Mouse (Mus musculus): ENCODE measurements around the gene Olfr871. TPM values are rescaled to one million over a fixed set of nuclear protein-coding genes. Genes with fewer than 3 reads are reported as not detected.
"Not testable (repeated sequence)": the region's sequence is repeated elsewhere in the genome, so short reads cannot be mapped to it uniquely, and the experiment has no call there.

The Olfr871 gene
- total RNA-seq (2015) (not detected in 2 replicates), total RNA-seq (2017) (not detected in 2 replicates)

GRCm38 (mm10) chr9:20211907-20212306, at the start of gene Olfr871:
Gene Olfr871 (plus strand): TSS chr9:20212207.
- ATAC-seq (replicated peaks; ENCODE audit: poor library complexity), result no peak

GRCm38 (mm10) chr9:20173957-20174356, 38.0 kb upstream of the Olfr871 start, which contains the start of gene Olfr870:
Gene Olfr870 (minus strand): TSS chr9:20174057.
- ATAC-seq (replicated peaks; ENCODE audit: poor library complexity), result no peak

DNA sequence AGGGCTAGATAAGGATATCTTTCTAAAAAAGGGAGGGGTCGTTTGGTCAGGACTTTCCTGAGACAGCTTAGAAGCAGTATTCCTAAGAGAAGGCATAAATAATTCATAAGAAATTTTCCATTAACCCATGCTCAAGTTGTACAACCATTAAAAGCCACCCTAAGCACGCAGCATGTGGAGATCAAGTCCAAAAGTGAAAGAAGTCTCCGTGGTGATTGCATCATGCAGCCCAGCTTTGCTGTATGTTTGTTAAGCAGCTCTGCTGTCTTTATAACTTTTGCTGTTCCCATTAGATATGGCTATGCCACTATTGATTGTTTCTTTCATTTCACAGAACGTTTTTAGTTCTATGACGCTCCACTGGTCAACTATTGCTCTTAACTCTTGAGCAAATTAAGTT, 32.5 kb upstream of the Olfr871 start:
- ATAC-seq (replicated peaks; ENCODE audit: poor library complexity), result no peak

GRCm38 (mm10) chr9:20202131-20202530, 9.9 kb upstream of the Olfr871 start:
- no peak for ATAC-seq (replicated peaks; ENCODE audit: poor library complexity)

DNA sequence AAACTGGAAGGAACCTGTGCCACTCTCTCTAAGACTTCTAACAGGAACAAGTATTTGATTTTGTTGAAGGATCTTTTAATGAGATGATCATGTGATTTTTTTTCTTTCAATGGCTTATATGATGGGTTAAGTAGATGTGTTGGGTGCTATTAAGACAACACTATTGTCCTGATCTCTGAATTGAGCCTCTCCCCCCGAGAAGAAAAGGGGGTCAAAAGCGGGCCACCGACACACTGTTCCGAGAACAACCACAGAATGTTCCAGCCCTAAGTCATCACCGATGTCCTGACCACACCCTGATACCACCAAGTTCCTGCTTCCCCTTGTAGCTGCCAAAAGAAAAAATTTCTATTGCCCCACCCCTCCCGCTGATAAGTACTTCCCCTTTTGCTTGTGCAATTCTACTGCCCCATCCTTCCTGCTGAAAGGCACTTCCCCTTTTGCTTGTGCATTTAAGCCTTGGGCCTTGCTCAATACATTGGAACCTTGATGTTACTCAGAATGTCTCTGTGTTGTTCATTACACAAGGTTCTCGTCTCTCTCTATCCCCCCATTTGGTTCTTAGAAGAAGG, 8.5 kb upstream of the Olfr871 start:
- ATAC-seq (replicated peaks; ENCODE audit: poor library complexity), result not testable (repeated sequence)

- no peak for ATAC-seq (replicated peaks; ENCODE audit: poor library complexity)
These were observed 1.2 kb upstream of the Olfr871 start for GRCm38 (mm10) chr9:20210812-20211211.

DNA sequence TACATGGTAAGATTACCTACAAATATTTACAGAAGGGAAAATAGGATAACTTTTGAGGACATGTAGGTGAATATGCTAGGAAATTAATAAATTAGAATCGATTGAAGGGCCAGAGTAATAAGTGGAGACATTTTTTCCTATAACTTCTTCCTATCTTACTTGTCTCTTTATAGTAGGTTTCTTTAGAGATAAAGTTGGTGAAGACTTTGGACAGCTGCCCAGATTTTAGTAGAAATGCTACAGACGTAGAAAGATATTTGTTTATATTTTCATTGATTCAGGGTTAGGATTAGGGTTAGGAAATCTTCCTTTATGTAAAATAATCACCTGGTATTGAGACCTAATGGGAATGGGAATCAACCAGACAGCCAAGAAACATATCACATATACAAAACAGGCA, 530 bp upstream of the Olfr871 start:
- ATAC-seq (replicated peaks; ENCODE audit: poor library complexity), result no peak

DNA sequence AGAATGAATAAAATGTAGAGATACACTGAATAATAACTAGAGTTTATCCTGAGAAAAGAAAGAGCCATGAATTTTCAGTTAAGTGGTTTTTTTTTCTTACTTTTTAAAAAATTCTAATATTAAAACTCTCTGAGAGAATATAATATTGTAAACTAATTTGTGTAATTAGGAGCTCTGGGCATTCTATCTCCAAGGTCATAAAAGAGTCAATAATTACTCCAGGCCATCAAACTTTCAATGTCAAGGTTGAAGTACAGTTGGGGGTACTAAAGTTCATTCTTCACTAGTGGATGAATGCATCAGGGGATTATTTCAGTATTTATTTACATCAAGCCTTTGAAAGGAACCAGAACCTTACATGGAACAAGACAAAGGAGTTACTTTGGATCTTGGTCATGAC, 24.8 kb downstream of the Olfr871 start, which contains the start of gene Olfr872:
Gene Olfr872, plus strand, starts transcription at position 301 of the 400 bp plus-strand sequence.
- no peak for ATAC-seq (replicated peaks; ENCODE audit: poor library complexity)

DNA sequence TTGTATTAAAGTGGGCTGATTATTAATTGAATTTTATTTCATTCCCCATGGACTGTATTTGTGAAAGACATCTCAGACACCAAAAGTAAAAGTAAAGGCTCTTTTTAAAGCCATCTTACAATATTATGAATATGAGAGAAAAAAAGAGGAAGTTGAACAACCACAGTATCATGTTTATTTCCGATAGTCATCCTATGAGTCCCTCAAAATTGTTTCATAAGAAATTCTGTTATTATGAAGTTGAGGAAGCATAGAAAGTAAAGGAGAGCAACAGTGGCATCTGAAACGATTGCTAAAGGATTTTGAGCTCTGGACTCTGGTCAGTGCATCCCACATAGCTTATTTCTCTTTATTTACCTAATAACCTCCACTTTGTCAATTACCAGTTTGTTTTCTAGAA, 25.4 kb downstream of the Olfr871 start:
- ATAC-seq (replicated peaks; ENCODE audit: poor library complexity), result peak; percentile 57

Other genes starting within 250 kb of the Olfr871 start
- gene Olfr866, start 184.2 kb upstream of the Olfr871 start, total RNA-seq (2015), result not detected in 2 replicates
- gene Olfr866, start 184.2 kb upstream of the Olfr871 start, total RNA-seq (2017), result not detected in 2 replicates
- gene Olfr867, start 154.6 kb upstream of the Olfr871 start, total RNA-seq (2015), result not detected in 2 replicates
- gene Olfr867, start 154.6 kb upstream of the Olfr871 start, total RNA-seq (2017), result not detected in 2 replicates
- not detected in 2 replicates for gene Olfr868, start 113.6 kb upstream of the Olfr871 start, total RNA-seq (2015)
- not detected in 2 replicates for gene Olfr868, start 113.6 kb upstream of the Olfr871 start, total RNA-seq (2017)
- gene Olfr869, start 83.2 kb upstream of the Olfr871 start, total RNA-seq (2015), result not detected in 2 replicates
- gene Olfr869, start 83.2 kb upstream of the Olfr871 start, total RNA-seq (2017), result not detected in 2 replicates
- not detected in 2 replicates for gene Olfr870, start 38.1 kb upstream of the Olfr871 start, total RNA-seq (2015)
- not detected in 2 replicates for gene Olfr870, start 38.1 kb upstream of the Olfr871 start, total RNA-seq (2017)
- not detected in 2 replicates for gene Olfr872, start 24.9 kb downstream of the Olfr871 start, total RNA-seq (2015)
- gene Olfr872, start 24.9 kb downstream of the Olfr871 start, total RNA-seq (2017), result not detected in 2 replicates
- not detected in 2 replicates for gene Olfr39, start 70.1 kb downstream of the Olfr871 start, total RNA-seq (2015)
- not detected in 2 replicates for gene Olfr39, start 70.1 kb downstream of the Olfr871 start, total RNA-seq (2017)
- not detected in 2 replicates for gene Olfr873, start 86.3 kb downstream of the Olfr871 start, total RNA-seq (2015)
- not detected in 2 replicates for gene Olfr873, start 86.3 kb downstream of the Olfr871 start, total RNA-seq (2017)
- gene Olfr18, start 123.9 kb downstream of the Olfr871 start, total RNA-seq (2015), result not detected in 2 replicates
- gene Olfr18, start 123.9 kb downstream of the Olfr871 start, total RNA-seq (2017), result not detected in 2 replicates
- 16.1 and 20.4 TPM in 2 replicates for gene Zfp560, start 173.0 kb downstream of the Olfr871 start, total RNA-seq (2015)
- 8.5 and 13.5 TPM in 2 replicates for gene Zfp560, start 173.0 kb downstream of the Olfr871 start, total RNA-seq (2017)
- 24.9 and 26.3 TPM in 2 replicates for gene Zfp26, start 248.0 kb downstream of the Olfr871 start, total RNA-seq (2015)
- gene Zfp26, start 248.0 kb downstream of the Olfr871 start, total RNA-seq (2017), result 16.2 and 61.3 TPM in 2 replicates